Mouse (Mus musculus) right cerebral cortex, postnatal 25 days (tissue): ENCODE measurements around the gene Enam.
"Not testable (repeated sequence)": the region's sequence is repeated elsewhere in the genome, so short reads cannot be mapped to it uniquely, and the experiment has no call there.

Experiments
- DNase-seq: peaks from one replicate; pipeline ENCODE4 v3.0.0; 2022

Gene Enam

GRCm38 (mm10) chr5:88487675-88488074, at the start of gene Enam:
Gene Enam (plus strand): TSS chr5:88487975.
- DNase-seq, result no peak

GRCm38 (mm10) chr5:88455691-88456090, 32.1 kb upstream of the Enam start, which contains the start of gene Ambn:
Gene Ambn (plus strand): TSS chr5:88455991.
- DNase-seq, result no peak

GRCm38 (mm10) chr5:88467471-88467870, 20.3 kb upstream of the Enam start:
- no peak for DNase-seq

- no peak for DNase-seq
Measured at GRCm38 (mm10) chr5:88468807-88469704, 18.7 kb upstream of the Enam start.

GRCm38 (mm10) chr5:88489004-88489403, 1.2 kb downstream of the Enam start:
- no peak for DNase-seq

- no peak for DNase-seq
Measured at GRCm38 (mm10) chr5:88491111-88491510, 3.3 kb downstream of the Enam start.

DNA sequence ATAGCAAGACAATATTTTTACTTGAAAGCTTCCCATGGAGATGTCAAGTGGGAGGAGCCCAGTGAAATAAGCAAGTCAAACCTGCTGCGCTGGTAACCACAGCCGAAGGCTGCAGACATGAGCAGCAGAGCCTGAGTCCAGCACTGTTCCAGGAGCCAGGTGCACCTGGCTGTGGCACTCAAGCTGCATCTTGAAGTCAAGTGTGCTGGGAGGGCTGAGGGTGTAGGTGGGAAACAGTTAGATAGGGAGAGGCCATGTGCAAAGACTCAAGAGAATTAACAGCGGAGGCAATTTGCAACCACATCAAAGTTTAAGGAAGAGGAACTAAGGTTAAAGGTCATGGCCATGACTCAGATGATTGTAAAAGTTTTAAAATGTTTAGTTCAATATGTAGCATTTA, 12.0 kb downstream of the Enam start:
- DNase-seq, result no peak

GRCm38 (mm10) chr5:88508555-88508954, 20.8 kb downstream of the Enam start:
- DNase-seq, result no peak

- no peak for DNase-seq
Measured at GRCm38 (mm10) chr5:88508990-88509389, 21.2 kb downstream of the Enam start.

GRCm38 (mm10) chr5:88519232-88519631, 31.5 kb downstream of the Enam start:
- DNase-seq, result no peak

- no peak for DNase-seq
Measured at GRCm38 (mm10) chr5:88527657-88528056, 39.9 kb downstream of the Enam start, which contains the start of gene Jchain. Gene Jchain (minus strand): TSS chr5:88527891.

- DNase-seq, result no peak
Measured at GRCm38 (mm10) chr5:88530908-88531307, 43.1 kb downstream of the Enam start.

DNA sequence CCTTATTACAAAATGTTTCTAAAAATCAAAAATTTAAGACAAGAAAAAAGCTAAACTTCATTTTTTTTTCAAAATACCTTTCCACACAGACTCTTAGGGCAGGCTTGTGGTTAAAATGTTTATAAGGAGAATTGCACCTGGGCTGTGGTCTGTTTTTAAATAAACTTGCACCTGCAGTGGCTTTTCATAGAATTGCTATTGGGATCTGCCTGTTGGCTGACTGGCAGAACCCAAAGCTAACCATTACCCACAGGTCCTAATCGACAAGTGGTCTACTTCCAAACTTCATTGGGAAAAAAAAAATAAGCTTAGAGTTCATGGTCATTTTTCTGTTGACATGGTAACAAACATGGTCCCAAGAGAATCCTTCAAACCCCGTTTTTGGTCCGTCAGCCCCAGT, 46.9 kb downstream of the Enam start:
- no peak for DNase-seq

DNA sequence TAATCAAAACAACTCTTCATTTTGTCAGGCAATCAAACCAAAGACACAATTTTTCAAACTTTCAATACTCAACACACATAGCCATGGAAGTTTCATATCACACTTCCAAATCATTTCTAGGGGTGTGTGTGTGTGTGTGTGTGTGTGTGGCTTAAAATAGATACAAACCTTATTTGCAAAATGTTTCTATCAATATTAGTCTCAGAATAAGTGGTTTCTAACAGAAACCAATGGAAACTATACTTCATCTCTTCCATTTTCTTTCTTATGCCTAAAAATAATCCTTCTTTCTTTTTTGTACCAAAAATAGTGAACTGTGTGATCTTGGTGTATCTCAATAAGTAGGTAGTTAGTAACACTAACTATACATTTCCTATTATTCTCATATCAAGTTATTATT, 53.1 kb downstream of the Enam start:
- DNase-seq, result no peak

GRCm38 (mm10) chr5:88542651-88543282, 55.0 kb downstream of the Enam start:
- DNase-seq, result no peak

- not testable (repeated sequence) for DNase-seq
Measured at GRCm38 (mm10) chr5:88544411-88544810, 56.6 kb downstream of the Enam start.

DNA sequence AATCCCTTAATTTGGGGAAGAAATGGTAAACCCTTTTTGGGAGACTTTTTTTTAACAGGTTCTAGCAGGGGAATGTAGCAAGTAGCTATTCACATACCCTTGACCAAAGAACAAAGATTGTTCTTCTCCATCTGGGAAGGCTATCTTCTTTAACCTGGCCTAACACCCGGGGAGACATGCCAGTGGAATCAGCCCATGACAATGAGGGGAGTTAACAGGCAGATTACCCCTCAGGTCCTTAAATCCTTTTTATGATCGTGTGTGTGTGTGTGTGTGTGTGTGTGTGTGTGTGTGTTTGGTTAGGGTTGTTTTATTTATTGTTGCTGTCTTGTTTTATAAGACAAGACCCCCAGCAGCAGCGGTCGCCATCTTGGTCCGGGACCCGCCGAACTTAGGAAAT, 57.8 kb downstream of the Enam start:
- DNase-seq, result no peak

DNA sequence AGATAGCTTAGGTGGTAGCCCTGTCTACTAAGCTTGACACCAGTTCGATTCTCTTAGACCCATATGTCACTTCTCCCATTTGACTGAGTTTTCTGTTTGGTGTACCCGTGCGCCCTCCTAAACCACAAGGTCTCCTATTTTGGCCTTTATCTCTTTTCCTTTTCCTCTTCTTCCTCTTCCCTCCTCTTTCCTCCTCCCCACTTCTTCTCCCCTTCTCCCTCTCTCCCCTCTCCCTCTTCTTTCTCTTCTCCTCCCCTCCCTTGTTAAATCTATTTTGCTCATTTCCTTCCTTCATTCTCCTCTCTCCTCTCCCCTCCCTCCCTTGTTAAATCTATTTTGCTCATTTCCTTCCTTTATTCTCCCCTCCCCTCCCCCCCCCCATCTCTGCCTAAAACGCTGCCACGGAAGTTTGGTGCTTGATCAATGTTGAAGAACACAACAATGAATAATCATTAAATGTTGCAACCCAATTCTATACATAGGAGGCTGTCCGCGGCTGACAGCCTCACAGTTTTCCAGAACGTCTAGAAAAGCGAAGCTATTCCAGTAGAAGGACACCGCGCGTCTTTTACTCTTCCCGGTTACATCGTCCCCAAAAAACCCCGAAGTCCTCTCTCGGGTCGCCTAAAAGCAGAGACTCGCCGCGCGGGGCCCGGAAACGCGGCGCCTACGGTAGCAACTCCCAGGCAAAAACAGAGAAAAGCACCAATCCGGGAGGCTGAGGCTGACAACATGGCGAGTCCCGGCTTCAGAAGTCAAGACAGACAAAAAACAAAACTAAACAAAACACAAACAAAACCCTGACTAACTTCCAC, 65.7 kb downstream of the Enam start:
- DNase-seq, result no peak

- peak; percentile 89 for DNase-seq
Measured at GRCm38 (mm10) chr5:88554086-88554886, 66.5 kb downstream of the Enam start, which contains the start of gene Utp3. Gene Utp3 (plus strand): TSS chr5:88554462.
